Mouse (Mus musculus) heart, adult 2 months (tissue): Measurements from ENCODE around the gene Gm13278. TPM values are rescaled to one million over a fixed set of nuclear protein-coding genes. Genes with fewer than 3 reads are reported as not detected.
A peak's percentile ranks its signal among the peaks of the same experiment; 100 is the strongest.
"Not testable (repeated sequence)": the region's sequence is repeated elsewhere in the genome, so short reads cannot be mapped to it uniquely, and the experiment has no call there.

Experiments
- DNase-seq, 2 experiments: peaks; one replicate each; pipeline ENCODE4 v3.0.0; 2021
- H3K27ac ChIP-seq: fragments of 200-600 bp; 2 replicates; pipeline ENCODE4 v1.8.1; 2022
- H3K27me3 ChIP-seq: fragments of 200-500 bp; 2 replicates; pipeline ENCODE4 v1.6.1; 2012; ENCODE audit warnings: mild to moderate bottlenecking, low read length, inconsistent platforms, mixed read lengths; ENCODE audit not compliant: control insufficient read depth, insufficient read depth
- H3K36me3 ChIP-seq: fragments of 200-500 bp; 2 replicates; pipeline ENCODE4 v1.6.1; 2012; ENCODE audit warnings: low read length, inconsistent platforms; ENCODE audit not compliant: control insufficient read depth, insufficient read depth
- H3K4me1 ChIP-seq: fragments of 200-500 bp; 2 replicates; pipeline ENCODE4 v1.6.1; 2011; ENCODE audit warnings: low read length; ENCODE audit not compliant: control insufficient read depth, insufficient read depth
- H3K4me3 ChIP-seq: fragments of 200-600 bp; 2 replicates; pipeline ENCODE4 v1.8.1; 2022
- H3K79me2 ChIP-seq: fragments of 200-500 bp; replicated peaks from 2 replicates; pipeline ENCODE4 v1.6.1; 2012; ENCODE audit warnings: mild to moderate bottlenecking, inconsistent platforms, low read length, moderate library complexity, mixed read lengths; ENCODE audit not compliant: control insufficient read depth, insufficient read depth
- H3K9ac ChIP-seq: fragments of 200-500 bp; 2 replicates; pipeline ENCODE4 v1.6.1; 2012; ENCODE audit warnings: low read depth, mild to moderate bottlenecking, control low read depth, inconsistent platforms, low read length, mixed read lengths
- CTCF ChIP-seq: fragments of 200-600 bp; IDR thresholded peaks from 2 replicates; pipeline ENCODE4 v1.8.1; 2022; ENCODE audit warnings: antibody characterized with exemption, mild to moderate bottlenecking, moderate library complexity
- EP300 ChIP-seq: fragments of 200-500 bp; IDR thresholded peaks from 2 replicates; pipeline ENCODE4 v1.6.1; 2011; ENCODE audit warnings: low read depth, low read length, control low read depth; ENCODE audit not compliant: insufficient read depth
- POLR2A ChIP-seq: fragments of 200-500 bp; IDR thresholded peaks from 2 replicates; pipeline ENCODE4 v1.6.1; 2011; ENCODE audit warnings: mild to moderate bottlenecking, low read depth, low read length, control low read depth; ENCODE audit not compliant: insufficient read depth
- WGBS: fragments of 180-500 bp; shearing (Covaris S2); methylation state at CpG from one replicate; pipeline ENCODE4 v1.1.7; 2018; 5-methylcytosine and 5-hydroxymethylcytosine counted together
- intact Hi-C: fragments of 180-260 bp; cut with DNase I; formaldehyde crosslinking; loops from one replicate; pipeline ENCODE4 v1.15.1; 2025
- polyA plus RNA-seq: library from polyadenylated mRNA; depleted of rRNA; stranded (reverse); fragments of >200 nt; gene quantifications from 2 replicates; pipeline ENCODE4 v1.2.3, GENCODE M21; 2012; rRNA removed
- total RNA-seq, 2 experiments: library from RNA; stranded (reverse); gene quantifications; 2 replicates each; pipeline ENCODE4 v1.2.3; 2021

Gm13278 gene
- total and polyA plus RNA-seq, 3 experiments: not detected

- H3K79me2 ChIP-seq: no peaks in the 10 kb centered on the region
- intact Hi-C loops: no loop called here
- no peak for DNase-seq
- H3K4me3 ChIP-seq: no peak overlapping the region
- no peaks in the 10 kb centered on the region; the same call in 1 of the 2 replicates for H3K27me3 ChIP-seq
- TF ChIP-seq CTCF (peak; percentile 73), POLR2A (no peak), EP300 (no peak)
- WGBS: 13% methylated on average over 4 of the region's 4 CpGs
- no peaks in the 10 kb centered on the region for H3K36me3 ChIP-seq
- no peaks in the 10 kb centered on the region for H3K4me1 ChIP-seq
- no peak overlapping the region for H3K27ac ChIP-seq
- no peak overlapping the region for H3K9ac ChIP-seq
These were observed 39.2 kb downstream of the Gm13278 start for GRCm38 (mm10) chr4:88830523-88830922.

- H3K4me1 ChIP-seq, H3K4me3 ChIP-seq, H3K9ac ChIP-seq, H3K27me3 ChIP-seq, H3K79me2 ChIP-seq, intact Hi-C loops, H3K27ac ChIP-seq, H3K36me3 ChIP-seq, DNase-seq: not testable (repeated sequence)
- WGBS: 65% methylated on average over 1 of the region's 1 CpGs
These were observed 43.9 kb downstream of the Gm13278 start, which contains the start of gene Ifna5 for GRCm38 (mm10) chr4:88835225-88835624. Gene Ifna5, plus strand, starts transcription at chr4:88835525.

- TF ChIP-seq EP300: no peak
- TF ChIP-seq POLR2A: no peak
- peak; percentile 72 for TF ChIP-seq CTCF
- intact Hi-C loops: no loop called here
- WGBS: 33% methylated on average over 3 of the region's 3 CpGs
These were observed 47.5 kb downstream of the Gm13278 start for GRCm38 (mm10) chr4:88838828-88839227.

GRCm38 (mm10) chr4:88840058-88840457 lies 48.7 kb downstream of the Gm13278 start:
- no peak overlapping the region for H3K4me3 ChIP-seq
- H3K27me3 ChIP-seq: no peaks in the 10 kb centered on the region
- no peak overlapping the region for H3K27ac ChIP-seq
- 39% methylated on average over 3 of the region's 3 CpGs for WGBS
- H3K36me3 ChIP-seq: no peaks in the 10 kb centered on the region
- no peak for DNase-seq
- no peaks in the 10 kb centered on the region for H3K4me1 ChIP-seq
- no peak overlapping the region for H3K9ac ChIP-seq
- no peaks in the 10 kb centered on the region for H3K79me2 ChIP-seq
- TF ChIP-seq CTCF (no peak), EP300 (no peak)
- intact Hi-C loops: no loop called here

More at GRCm38 (mm10) chr4:88838828-88839227, 47.5 kb downstream of the Gm13278 start:
- Histone ChIP-seq H3K36me3 (no peaks in the 10 kb centered on the region), H3K9ac (no peak overlapping the region), H3K4me3 (no peak overlapping the region), H3K27me3 (no peaks in the 10 kb centered on the region; the same call in 1 of the 2 replicates), H3K79me2 (no peaks in the 10 kb centered on the region), H3K4me1 (no peaks in the 10 kb centered on the region), H3K27ac (no peak overlapping the region)
- DNase-seq: no peak

- no peak within 1 kb of the TSS for H3K9ac ChIP-seq
- no peak within 1 kb of the TSS for H3K27ac ChIP-seq
- no peak for TF ChIP-seq CTCF
- TF ChIP-seq POLR2A: no peak
- no peak for TF ChIP-seq EP300
- H3K36me3 ChIP-seq: no peaks in the 10 kb centered on the region
- no peak for DNase-seq
- intact Hi-C loops: no loop called here
- no peaks in the 10 kb centered on the region for H3K4me1 ChIP-seq
- no peaks in the 10 kb centered on the region for H3K79me2 ChIP-seq
- no peak within 1 kb of the TSS for H3K4me3 ChIP-seq
- 50% methylated on average over 2 of the region's 2 CpGs for WGBS
- no peaks in the 10 kb centered on the region for H3K27me3 ChIP-seq
These were observed 50.1 kb downstream of the Gm13278 start, which contains the start of gene Ifna4 for GRCm38 (mm10) chr4:88841438-88841911. Gene Ifna4, plus strand, starts transcription at chr4:88841861.

Other genes starting within 250 kb of the Gm13278 start
Only the 30 nearest of the 31 such genes appear.
- not detected for gene Ifna14, start 219.8 kb upstream of the Gm13278 start, total RNA-seq
- not detected in 2 replicates for gene Ifna14, start 219.8 kb upstream of the Gm13278 start, polyA plus RNA-seq
- gene Ifna9, start 199.2 kb upstream of the Gm13278 start, total RNA-seq: not detected
- not detected in 2 replicates for gene Ifna9, start 199.2 kb upstream of the Gm13278 start, polyA plus RNA-seq
- gene Ifna12, start 188.2 kb upstream of the Gm13278 start, total RNA-seq: not detected
- not detected in 2 replicates for gene Ifna12, start 188.2 kb upstream of the Gm13278 start, polyA plus RNA-seq
- gene C87499, start 157.1 kb upstream of the Gm13278 start, total RNA-seq: not detected
- not detected in 2 replicates for gene C87499, start 157.1 kb upstream of the Gm13278 start, polyA plus RNA-seq
- not detected for gene Ifna13, start 147.1 kb upstream of the Gm13278 start, total RNA-seq
- gene Ifna13, start 147.1 kb upstream of the Gm13278 start, polyA plus RNA-seq: not detected in 2 replicates
- not detected for gene Ifna16, start 114.6 kb upstream of the Gm13278 start, total RNA-seq
- gene Ifna16, start 114.6 kb upstream of the Gm13278 start, polyA plus RNA-seq: not detected in 2 replicates
- gene Ifna2, start 107.6 kb upstream of the Gm13278 start, total RNA-seq: not detected
- gene Ifna2, start 107.6 kb upstream of the Gm13278 start, polyA plus RNA-seq: not detected in 2 replicates
- gene Ifnab, start 100.2 kb upstream of the Gm13278 start, total RNA-seq: not detected
- gene Ifnab, start 100.2 kb upstream of the Gm13278 start, polyA plus RNA-seq: not detected in 2 replicates
- gene Gm26566, start 69.7 kb upstream of the Gm13278 start, total RNA-seq: under 1 TPM in 1 of 2 experiments, not detected in 1; 0.36 TPM
- 0.20 TPM in 1 of 2 replicates, not detected in the other for gene Gm26566, start 69.7 kb upstream of the Gm13278 start, polyA plus RNA-seq
- 10 to 100 TPM; 71.0 to 71.1 TPM for gene Klhl9, start 69.1 kb upstream of the Gm13278 start, total RNA-seq
- gene Klhl9, start 69.1 kb upstream of the Gm13278 start, polyA plus RNA-seq: 11.8 and 26.1 TPM in 2 replicates
- gene Gm13271, start 36.7 kb upstream of the Gm13278 start, total RNA-seq: not detected
- not detected in 2 replicates for gene Gm13271, start 36.7 kb upstream of the Gm13278 start, polyA plus RNA-seq
- gene Gm13283, start 31.4 kb upstream of the Gm13278 start, total RNA-seq: not detected
- gene Gm13283, start 31.4 kb upstream of the Gm13278 start, polyA plus RNA-seq: not detected in 2 replicates
- not detected for gene Gm13290, start 17.7 kb upstream of the Gm13278 start, total RNA-seq
- not detected in 2 replicates for gene Gm13290, start 17.7 kb upstream of the Gm13278 start, polyA plus RNA-seq
- gene Gm13289, start 14.6 kb upstream of the Gm13278 start, total RNA-seq: not detected
- not detected in 2 replicates for gene Gm13289, start 14.6 kb upstream of the Gm13278 start, polyA plus RNA-seq
- gene Gm13272, start 11.7 kb upstream of the Gm13278 start, total RNA-seq: not detected
- gene Gm13272, start 11.7 kb upstream of the Gm13278 start, polyA plus RNA-seq: not detected in 2 replicates
- gene Ifnz, start 9.4 kb upstream of the Gm13278 start, total RNA-seq: not detected
- gene Ifnz, start 9.4 kb upstream of the Gm13278 start, polyA plus RNA-seq: not detected in 2 replicates
- gene Gm13276, start 5.8 kb upstream of the Gm13278 start, total RNA-seq: not detected
- gene Gm13276, start 5.8 kb upstream of the Gm13278 start, polyA plus RNA-seq: not detected in 2 replicates
- not detected for gene Gm13277, start 2.9 kb upstream of the Gm13278 start, total RNA-seq
- not detected in 2 replicates for gene Gm13277, start 2.9 kb upstream of the Gm13278 start, polyA plus RNA-seq
- gene Gm13275, start 2.9 kb downstream of the Gm13278 start, total RNA-seq: not detected
- not detected in 2 replicates for gene Gm13275, start 2.9 kb downstream of the Gm13278 start, polyA plus RNA-seq
- not detected for gene Gm13279, start 5.8 kb downstream of the Gm13278 start, total RNA-seq
- not detected in 2 replicates for gene Gm13279, start 5.8 kb downstream of the Gm13278 start, polyA plus RNA-seq
- gene Gm13285, start 8.1 kb downstream of the Gm13278 start, total RNA-seq: not detected
- gene Gm13285, start 8.1 kb downstream of the Gm13278 start, polyA plus RNA-seq: not detected in 2 replicates
- gene Gm13287, start 11.7 kb downstream of the Gm13278 start, total RNA-seq: not detected
- gene Gm13287, start 11.7 kb downstream of the Gm13278 start, polyA plus RNA-seq: not detected in 2 replicates
- not detected for gene Gm13288, start 14.0 kb downstream of the Gm13278 start, total RNA-seq
- not detected in 2 replicates for gene Gm13288, start 14.0 kb downstream of the Gm13278 start, polyA plus RNA-seq
- gene Ifna7, start 24.7 kb downstream of the Gm13278 start, total RNA-seq: not detected
- gene Ifna7, start 24.7 kb downstream of the Gm13278 start, polyA plus RNA-seq: not detected in 2 replicates
- not detected for gene Ifna11, start 28.4 kb downstream of the Gm13278 start, total RNA-seq
- gene Ifna11, start 28.4 kb downstream of the Gm13278 start, polyA plus RNA-seq: not detected in 2 replicates
- gene Ifna6, start 35.9 kb downstream of the Gm13278 start, total RNA-seq: not detected
- gene Ifna6, start 35.9 kb downstream of the Gm13278 start, polyA plus RNA-seq: not detected in 2 replicates
- gene Ifna5, start 44.0 kb downstream of the Gm13278 start, total RNA-seq: not detected
- gene Ifna5, start 44.0 kb downstream of the Gm13278 start, polyA plus RNA-seq: not detected in 2 replicates
- gene Ifna4, start 50.3 kb downstream of the Gm13278 start, total RNA-seq: not detected
- gene Ifna4, start 50.3 kb downstream of the Gm13278 start, polyA plus RNA-seq: not detected in 2 replicates
- not detected for gene Ifna1, start 58.5 kb downstream of the Gm13278 start, total RNA-seq
- not detected in 2 replicates for gene Ifna1, start 58.5 kb downstream of the Gm13278 start, polyA plus RNA-seq
- not detected for gene Ifne, start 88.7 kb downstream of the Gm13278 start, total RNA-seq
- gene Ifne, start 88.7 kb downstream of the Gm13278 start, polyA plus RNA-seq: not detected in 2 replicates